Mouse (Mus musculus) liver, embryonic 16.5 days (tissue): ENCODE results near the gene Chsy1. TPM values are rescaled to one million over a fixed set of nuclear protein-coding genes. Genes with fewer than 3 reads are reported as not detected.

Experiments used
- ATAC-seq: fragments of 200-750 bp; cut with Nextera tagmentation; 2 replicates; pipeline ENCODE4 v1.8.0; 2017; ENCODE audit warnings: low read depth, mild to moderate bottlenecking, moderate number of reproducible peaks, moderate library complexity
- H3K27ac ChIP-seq: fragments of 300-500 bp; sonication (generic); 2 replicates; pipeline ENCODE4 v1.5.1; 2014; ENCODE audit warnings: mild to moderate bottlenecking, low read length
- H3K27me3 ChIP-seq: fragments of 300-500 bp; sonication (generic); 2 replicates; pipeline ENCODE4 v1.6.1; 2014; ENCODE audit warnings: low read depth, low read length, mixed read lengths; ENCODE audit not compliant: control insufficient read depth, insufficient read depth
- H3K36me3 ChIP-seq: fragments of 300-500 bp; sonication (generic); 2 replicates; pipeline ENCODE4 v1.6.1; 2014; ENCODE audit warnings: mild to moderate bottlenecking; ENCODE audit not compliant: control insufficient read depth, insufficient read depth
- H3K4me1 ChIP-seq: fragments of 300-500 bp; sonication (generic); 2 replicates; pipeline ENCODE4 v1.6.1; 2014; ENCODE audit warnings: low read depth, low read length, mixed read lengths; ENCODE audit not compliant: control insufficient read depth
- H3K4me2 ChIP-seq: fragments of 300-500 bp; sonication (generic); 2 replicates; pipeline ENCODE4 v1.6.1; 2014; ENCODE audit warnings: low read depth, low read length, mixed read lengths
- H3K4me3 ChIP-seq: fragments of 300-500 bp; sonication (generic); 2 replicates; pipeline ENCODE4 v1.5.1; 2014; ENCODE audit warnings: low read depth, mild to moderate bottlenecking, low read length
- H3K9ac ChIP-seq: fragments of 300-500 bp; sonication (generic); 2 replicates; pipeline ENCODE4 v1.6.1; 2014; ENCODE audit warnings: low read depth, low read length
- H3K9me3 ChIP-seq: fragments of 300-500 bp; sonication (generic); replicated peaks from 2 replicates; pipeline ENCODE4 v1.6.1; 2016; ENCODE audit warnings: low read length; ENCODE audit not compliant: control insufficient read depth
- WGBS: fragments of 180-500 bp; shearing (Covaris S2); extraction: QIAGEN DNeasy Blood & Tissue Kit; methylation state at CpG from one replicate; pipeline ENCODE4 v1.1.7; 2014; ENCODE audit not compliant: insufficient replicate concordance; 5-methylcytosine and 5-hydroxymethylcytosine counted together
- polyA plus RNA-seq: library from polyadenylated mRNA; unstranded; fragments of >200 nt; fragmentation: Nextera tagmentation; extraction: Ambion mirVana; gene quantifications from 2 replicates; pipeline ENCODE4 v1.2.1, GENCODE M21; 2015

Chsy1 gene
- polyA plus RNA-seq, 1 experiment from 2014 or later: 4.9 TPM

GRCm38 (mm10) chr7:66116906-66117482 is 7.7 kb downstream of the Chsy1 start:
- Histone ChIP-seq H3K27ac (no peak overlapping the region), H3K4me2 (peak overlapping the region; percentile 48), H3K9ac (peak overlapping the region; percentile 5; the same call in 1 of the 2 replicates), H3K27me3 (no peaks in the 10 kb centered on the region), H3K36me3 (no peaks in the 10 kb centered on the region; the same call in 1 of the 2 replicates), H3K4me3 (no peak overlapping the region), H3K4me1 (peaks cover 71% of the 10 kb centered on the region), H3K9me3 (no peaks in the 10 kb centered on the region)
- 36% methylated on average over 8 of the region's 8 CpGs for WGBS
- ATAC-seq: no peak

DNA sequence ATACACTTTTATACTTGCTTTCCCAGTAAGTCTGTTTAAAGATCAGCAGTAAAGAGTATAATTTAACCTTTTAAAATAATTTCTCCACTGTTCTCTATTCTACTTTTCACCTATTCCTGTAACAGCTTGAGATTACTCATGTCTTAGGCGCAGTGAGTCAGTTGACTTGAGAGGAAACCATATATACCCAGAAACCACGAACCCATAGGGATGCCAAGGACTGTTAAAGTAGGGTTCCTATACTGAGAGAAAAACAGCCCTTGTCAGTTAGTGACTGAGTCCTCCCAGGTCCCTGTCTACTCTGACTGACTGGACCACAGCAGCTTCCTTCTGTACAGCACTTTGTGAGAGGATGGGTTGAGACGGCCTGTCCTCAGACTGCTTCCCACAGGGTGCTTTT is 8.7 kb downstream of the Chsy1 start:
- no peak for ATAC-seq
- Histone ChIP-seq H3K9ac (no peak overlapping the region), H3K4me2 (no peak overlapping the region), H3K4me3 (no peak overlapping the region), H3K27ac (no peak overlapping the region), H3K9me3 (no peaks in the 10 kb centered on the region), H3K36me3 (no peaks in the 10 kb centered on the region; the same call in 1 of the 2 replicates), H3K27me3 (no peaks in the 10 kb centered on the region), H3K4me1 (peaks cover 64% of the 10 kb centered on the region)
- WGBS: 45% methylated on average over 3 of the region's 3 CpGs

DNA sequence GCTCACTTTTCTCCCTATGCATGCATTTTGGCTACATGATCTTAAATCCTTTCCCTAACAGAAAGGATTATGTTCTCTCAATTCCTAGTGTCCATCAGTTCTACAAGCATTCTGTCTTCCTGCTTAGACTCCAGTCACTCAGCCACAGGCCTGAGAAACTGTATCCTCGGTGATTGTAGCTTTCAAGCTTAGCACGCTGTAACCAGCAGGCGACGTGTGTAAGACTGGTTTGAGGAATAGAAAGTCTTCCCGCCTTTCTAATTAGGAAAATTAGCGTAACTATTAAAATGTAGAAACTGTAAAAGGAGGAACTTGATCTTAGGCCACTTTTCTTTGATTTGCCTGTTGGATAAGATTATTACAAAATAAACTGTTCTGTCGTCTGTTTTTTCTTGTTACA is 9.5 kb downstream of the Chsy1 start:
- Histone ChIP-seq H3K4me1 (peaks cover 57% of the 10 kb centered on the region), H3K36me3 (no peaks in the 10 kb centered on the region; the same call in 1 of the 2 replicates), H3K4me3 (no peak overlapping the region), H3K9ac (no peak overlapping the region), H3K27me3 (no peaks in the 10 kb centered on the region), H3K9me3 (no peaks in the 10 kb centered on the region), H3K4me2 (no peak overlapping the region), H3K27ac (no peak overlapping the region)
- no peak for ATAC-seq
- 79% methylated on average over 7 of the region's 7 CpGs for WGBS

GRCm38 (mm10) chr7:66120139-66120538 is 10.8 kb downstream of the Chsy1 start:
- H3K9me3 ChIP-seq: no peaks in the 10 kb centered on the region
- H3K27ac ChIP-seq: no peak overlapping the region

DNA sequence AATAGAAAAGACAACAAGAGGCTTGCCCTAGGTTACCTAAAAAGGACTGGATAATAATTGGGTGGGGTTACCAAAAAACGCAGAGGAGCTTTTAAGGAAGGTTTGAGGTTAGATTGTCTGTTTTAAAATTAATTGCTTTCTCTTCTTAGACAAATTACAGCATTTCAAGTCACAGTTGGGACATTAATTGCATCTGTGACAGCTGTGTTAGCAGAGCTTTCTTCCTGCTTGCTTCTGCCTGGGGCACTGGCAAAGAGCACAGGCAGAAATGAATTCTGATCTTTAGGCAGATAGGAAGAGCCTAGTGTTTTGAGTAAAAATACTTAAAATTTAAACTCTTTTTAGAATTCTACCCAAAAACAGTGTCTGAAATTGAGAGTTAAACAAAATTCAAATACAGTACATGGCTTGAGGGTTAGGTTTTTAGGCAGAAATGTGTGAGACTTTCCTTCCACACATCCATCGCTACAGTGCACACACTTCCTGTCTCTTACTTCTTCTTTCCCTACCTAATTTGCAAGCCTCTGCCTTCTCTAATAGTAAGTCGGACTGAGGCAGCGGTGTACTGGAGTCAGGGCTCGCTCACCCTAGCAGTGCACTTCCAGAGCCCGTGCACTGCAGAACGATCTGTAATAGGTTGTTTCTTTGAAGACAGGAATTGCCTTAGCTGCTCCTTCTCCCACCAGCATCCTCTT is 11.5 kb downstream of the Chsy1 start:
- 30% methylated on average over 7 of the region's 7 CpGs for WGBS
- Histone ChIP-seq H3K4me2 (no peak overlapping the region), H3K9me3 (no peaks in the 10 kb centered on the region), H3K27ac (no peak overlapping the region; the same call in 1 of the 2 replicates), H3K27me3 (no peaks in the 10 kb centered on the region), H3K9ac (no peak overlapping the region), H3K4me3 (no peak overlapping the region), H3K4me1 (peaks cover 39% of the 10 kb centered on the region), H3K36me3 (peaks cover 11% of the 10 kb centered on the region)
- ATAC-seq: no peak

More at GRCm38 (mm10) chr7:66120139-66120538, 10.8 kb downstream of the Chsy1 start:
- no peak for ATAC-seq
- Histone ChIP-seq H3K36me3 (peaks cover 4% of the 10 kb centered on the region; the same call in 1 of the 2 replicates), H3K9ac (no peak overlapping the region), H3K4me1 (peaks cover 46% of the 10 kb centered on the region), H3K27me3 (no peaks in the 10 kb centered on the region), H3K4me2 (no peak overlapping the region), H3K4me3 (no peak overlapping the region)
- 29% methylated on average over 1 of the region's 1 CpGs for WGBS

DNA sequence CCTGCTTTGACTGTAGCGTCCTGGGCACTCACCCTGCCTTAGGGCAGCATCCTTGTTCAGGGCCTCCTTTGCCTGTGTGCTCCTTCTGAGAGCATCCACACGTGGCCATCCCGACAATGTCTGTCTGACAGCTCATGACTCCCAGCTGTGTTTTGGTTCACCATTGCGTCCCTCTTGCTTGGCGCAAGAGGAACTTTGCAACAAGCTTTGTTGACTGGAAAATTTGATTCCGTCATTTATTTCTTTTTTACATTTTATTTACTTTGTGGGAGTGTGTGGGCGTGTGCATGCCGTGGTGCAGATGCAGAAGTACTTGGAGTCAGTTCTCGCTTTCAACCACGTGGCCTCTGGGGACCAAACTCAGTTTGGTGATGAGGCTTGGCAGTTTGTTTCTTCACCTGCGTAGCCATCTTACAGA is 15.2 kb downstream of the Chsy1 start:
- Histone ChIP-seq H3K27ac (no peak overlapping the region), H3K27me3 (no peaks in the 10 kb centered on the region), H3K4me1 (peaks cover 16% of the 10 kb centered on the region), H3K9ac (no peak overlapping the region), H3K4me2 (no peak overlapping the region), H3K36me3 (peaks cover 15% of the 10 kb centered on the region), H3K9me3 (no peaks in the 10 kb centered on the region), H3K4me3 (no peak overlapping the region)
- ATAC-seq: no peak
- 73% methylated on average over 11 of the region's 11 CpGs for WGBS

GRCm38 (mm10) chr7:66125368-66125767 is 16.1 kb downstream of the Chsy1 start:
- H3K4me2 ChIP-seq: no peak overlapping the region
- H3K9ac ChIP-seq: no peak overlapping the region
- H3K27ac ChIP-seq: no peak overlapping the region
- H3K4me3 ChIP-seq: no peak overlapping the region
- peaks cover 8% of the 10 kb centered on the region for H3K4me1 ChIP-seq
- no peaks in the 10 kb centered on the region for H3K9me3 ChIP-seq
- ATAC-seq: no peak
- 71% methylated on average over 14 of the region's 14 CpGs for WGBS
- peaks cover 16% of the 10 kb centered on the region for H3K36me3 ChIP-seq
- H3K27me3 ChIP-seq: no peaks in the 10 kb centered on the region

DNA sequence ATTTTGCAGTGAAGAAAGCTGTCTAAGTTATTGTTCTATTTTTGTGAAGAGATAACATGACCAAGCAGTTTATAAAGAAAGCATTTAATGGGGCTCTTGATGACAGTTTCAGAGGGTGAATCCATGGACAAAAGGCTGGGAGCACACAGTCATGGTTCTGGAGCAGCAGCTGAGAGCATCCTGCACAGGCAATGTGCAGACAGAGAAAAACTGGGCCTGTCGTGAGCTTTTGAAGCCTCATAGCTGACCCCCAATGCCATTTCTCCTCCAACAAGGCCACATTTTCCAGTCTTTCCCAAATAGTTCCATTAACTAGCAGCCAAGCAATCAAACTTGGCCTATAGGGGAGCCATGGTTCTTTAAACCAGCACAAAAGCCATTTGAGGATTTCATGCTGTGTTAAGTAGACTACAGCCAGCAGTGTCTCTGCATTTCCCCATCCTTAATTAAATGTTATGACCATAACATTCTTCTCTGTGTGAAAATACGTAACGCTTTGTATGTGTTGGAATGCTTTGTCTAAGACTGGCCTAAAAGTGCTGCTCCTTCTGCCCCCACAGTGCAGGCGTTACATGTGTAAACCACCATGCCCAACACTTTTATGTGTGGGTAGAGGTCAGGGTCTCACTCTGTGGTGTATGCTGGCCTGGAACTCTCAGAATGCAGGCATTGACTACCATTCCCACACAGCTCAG is 18.8 kb downstream of the Chsy1 start:
- no peak for ATAC-seq
- Histone ChIP-seq H3K4me2 (no peak overlapping the region), H3K36me3 (peaks cover 22% of the 10 kb centered on the region), H3K9ac (no peak overlapping the region), H3K9me3 (no peaks in the 10 kb centered on the region), H3K27me3 (no peaks in the 10 kb centered on the region), H3K27ac (no peak overlapping the region), H3K4me1 (0 out of 2 replicates have a peak, but pooled peaks cover 2% of the 10 kb centered on the region), H3K4me3 (no peak overlapping the region)
- WGBS: 80% methylated on average over 4 of the region's 4 CpGs

- Histone ChIP-seq H3K9me3 (no peaks in the 10 kb centered on the region), H3K4me1 (0 out of 2 replicates have a peak, but pooled peaks cover 2% of the 10 kb centered on the region), H3K9ac (no peak overlapping the region), H3K36me3 (peaks cover 22% of the 10 kb centered on the region), H3K4me2 (no peak overlapping the region), H3K4me3 (no peak overlapping the region), H3K27me3 (no peaks in the 10 kb centered on the region), H3K27ac (no peak overlapping the region)
- WGBS: 54% methylated on average over 3 of the region's 3 CpGs
- no peak for ATAC-seq
These were observed 19.5 kb downstream of the Chsy1 start for GRCm38 (mm10) chr7:66128857-66129256.
